Mouse (Mus musculus): ENCODE measurements around the gene Bcl9l. TPM values are rescaled to one million over a fixed set of nuclear protein-coding genes. Genes with fewer than 3 reads are reported as not detected.
A peak's percentile ranks its signal among the peaks of the same experiment; 100 is the strongest.

The Bcl9l gene
- polyA plus RNA-seq, 1 experiment from 2014 or later, result 12.6 TPM

- Histone ChIP-seq H3K4me1 (ENCODE audit: control insufficient read depth, insufficient read depth, low read length) (peaks cover 12% of the 10 kb centered on the region), H3K36me3 (ENCODE audit: control insufficient read depth, insufficient read depth, low read length) (no peaks in the 10 kb centered on the region), H3K9me3 (ENCODE audit: control insufficient read depth, low read length) (no peaks in the 10 kb centered on the region), H3K4me3 (replicated peaks; ENCODE audit: low read depth, low read length) (no peak overlapping the region), H3K9ac (replicated peaks; ENCODE audit: low read length) (no peak overlapping the region), H3K27me3 (ENCODE audit: control insufficient read depth, insufficient read depth, low read length) (no peaks in the 10 kb centered on the region), H3K4me2 (ENCODE audit: low read length) (no peak overlapping the region), H3K27ac (replicated peaks; ENCODE audit: low read depth, low read length) (no peak overlapping the region)
- DNase-seq, result no peak
- 87% methylated on average over 5 of the region's 5 CpGs for WGBS
- no peak for ATAC-seq (ENCODE audit: low FRiP score, low TSS enrichment)
Observed at GRCm38 (mm10) chr9:44461950-44462349, 20.7 kb upstream of the Bcl9l start.

- 64% methylated on average over 7 of the region's 7 CpGs for WGBS
- Histone ChIP-seq H3K27ac (replicated peaks; ENCODE audit: low read depth, low read length) (peak overlapping the region; percentile 60), H3K4me2 (ENCODE audit: low read length) (no peak overlapping the region)
Observed at GRCm38 (mm10) chr9:44468224-44468623, 14.4 kb upstream of the Bcl9l start.

DNA sequence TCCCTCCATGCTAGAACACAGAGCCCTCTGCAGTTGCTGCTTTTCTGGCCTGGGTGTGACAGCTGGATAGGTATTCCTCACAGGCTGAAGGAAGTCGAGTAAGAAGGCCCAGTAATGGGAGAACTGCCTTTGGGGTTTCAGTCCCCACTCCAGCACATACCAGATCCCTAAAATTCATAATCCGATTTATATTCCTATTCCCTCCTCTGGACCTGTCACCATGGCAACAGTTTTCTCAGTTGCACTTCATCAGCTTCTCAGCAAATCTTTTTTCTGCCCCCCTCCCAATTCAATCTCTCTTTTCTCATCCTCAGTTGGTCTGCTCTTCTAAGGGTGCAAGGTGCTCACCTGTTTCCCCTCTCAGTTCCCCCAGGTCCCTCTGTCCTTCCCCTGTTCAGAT lies 13.8 kb upstream of the Bcl9l start:
- DNase-seq (peak; percentile 70), ATAC-seq (ENCODE audit: low FRiP score, low TSS enrichment) (no peak)
- Histone ChIP-seq H3K9ac (replicated peaks; ENCODE audit: low read length) (no peak overlapping the region), H3K4me1 (ENCODE audit: control insufficient read depth, insufficient read depth, low read length) (peaks cover 19% of the 10 kb centered on the region), H3K27me3 (ENCODE audit: control insufficient read depth, insufficient read depth, low read length) (no peaks in the 10 kb centered on the region), H3K27ac (replicated peaks; ENCODE audit: low read depth, low read length) (peak overlapping the region; percentile 60), H3K9me3 (ENCODE audit: control insufficient read depth, low read length) (no peaks in the 10 kb centered on the region), H3K36me3 (ENCODE audit: control insufficient read depth, insufficient read depth, low read length) (no peaks in the 10 kb centered on the region), H3K4me3 (replicated peaks; ENCODE audit: low read depth, low read length) (no peak overlapping the region), H3K4me2 (ENCODE audit: low read length) (0 out of 2 replicates have a peak overlapping the region, but pooled peaks have one; percentile 8)
- WGBS, result 33% methylated on average over 2 of the region's 2 CpGs

More at GRCm38 (mm10) chr9:44468224-44468623, 14.4 kb upstream of the Bcl9l start:
- H3K36me3 ChIP-seq (ENCODE audit: control insufficient read depth, insufficient read depth, low read length), result no peaks in the 10 kb centered on the region
- DNase-seq, result no peak
- peaks cover 19% of the 10 kb centered on the region for H3K4me1 ChIP-seq (ENCODE audit: control insufficient read depth, insufficient read depth, low read length)
- no peak overlapping the region for H3K4me3 ChIP-seq (replicated peaks; ENCODE audit: low read depth, low read length)
- H3K9ac ChIP-seq (replicated peaks; ENCODE audit: low read length), result no peak overlapping the region
- no peaks in the 10 kb centered on the region for H3K9me3 ChIP-seq (ENCODE audit: control insufficient read depth, low read length)
- ATAC-seq (ENCODE audit: low FRiP score, low TSS enrichment), result no peak
- H3K27me3 ChIP-seq (ENCODE audit: control insufficient read depth, insufficient read depth, low read length), result no peaks in the 10 kb centered on the region

DNA sequence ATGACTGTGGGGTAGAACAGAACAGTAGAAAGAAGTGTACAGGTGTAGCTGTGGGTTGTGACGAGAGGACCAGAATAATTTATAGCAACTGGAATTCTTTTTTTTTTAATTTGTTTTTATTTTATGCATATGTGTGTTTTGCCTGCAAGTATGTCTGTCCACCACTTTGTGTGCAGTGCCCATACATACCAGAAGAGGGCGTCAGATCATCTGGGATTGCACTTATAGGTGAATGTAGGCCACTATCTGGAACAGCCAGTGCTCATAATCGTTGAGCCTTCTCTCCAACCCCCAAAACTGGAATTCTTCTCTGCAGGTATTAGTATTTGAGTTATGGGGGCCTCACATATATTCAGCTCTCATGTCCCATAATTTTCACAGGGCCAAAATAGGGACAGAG lies 9.4 kb upstream of the Bcl9l start:
- H3K27me3 ChIP-seq (ENCODE audit: control insufficient read depth, insufficient read depth, low read length), result no peaks in the 10 kb centered on the region
- ATAC-seq (ENCODE audit: low FRiP score, low TSS enrichment) (no peak), DNase-seq (no peak)
- no peak overlapping the region for H3K27ac ChIP-seq (replicated peaks; ENCODE audit: low read depth, low read length)
- H3K4me3 ChIP-seq (replicated peaks; ENCODE audit: low read depth, low read length), result no peak overlapping the region
- H3K9me3 ChIP-seq (ENCODE audit: control insufficient read depth, low read length), result no peaks in the 10 kb centered on the region
- 66% methylated on average over 3 of the region's 3 CpGs for WGBS
- H3K4me2 ChIP-seq (ENCODE audit: low read length), result no peak overlapping the region
- H3K9ac ChIP-seq (replicated peaks; ENCODE audit: low read length), result no peak overlapping the region
- H3K4me1 ChIP-seq (ENCODE audit: control insufficient read depth, insufficient read depth, low read length), result peaks cover 18% of the 10 kb centered on the region
- H3K36me3 ChIP-seq (ENCODE audit: control insufficient read depth, insufficient read depth, low read length), result no peaks in the 10 kb centered on the region

DNA sequence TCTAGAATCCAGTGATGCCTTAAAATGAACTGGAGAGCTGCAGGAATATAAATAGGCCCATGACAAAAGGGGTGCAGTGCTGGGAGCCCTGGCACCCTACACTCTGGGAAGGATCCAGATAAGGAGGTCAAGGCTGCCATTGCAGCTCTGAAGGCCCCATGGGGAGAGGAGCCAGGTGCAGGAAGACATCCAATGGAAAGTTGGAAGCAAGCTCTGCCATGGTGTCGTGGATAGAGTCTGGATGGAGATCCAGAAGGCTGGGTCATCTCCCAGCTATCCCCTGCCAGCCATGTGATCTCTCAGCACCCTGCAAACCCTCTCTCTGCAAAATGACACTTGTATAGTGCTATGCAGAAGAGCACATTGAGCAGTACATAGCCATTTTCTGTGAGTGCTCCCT lies 8.3 kb upstream of the Bcl9l start:
- no peaks in the 10 kb centered on the region for H3K9me3 ChIP-seq (ENCODE audit: control insufficient read depth, low read length)
- peaks cover 8% of the 10 kb centered on the region; the same call in 1 of the 2 replicates for H3K4me1 ChIP-seq (ENCODE audit: control insufficient read depth, insufficient read depth, low read length)
- DNase-seq (no peak), ATAC-seq (ENCODE audit: low FRiP score, low TSS enrichment) (no peak)
- H3K4me3 ChIP-seq (replicated peaks; ENCODE audit: low read depth, low read length), result no peak overlapping the region
- H3K27me3 ChIP-seq (ENCODE audit: control insufficient read depth, insufficient read depth, low read length), result no peaks in the 10 kb centered on the region
- H3K36me3 ChIP-seq (ENCODE audit: control insufficient read depth, insufficient read depth, low read length), result no peaks in the 10 kb centered on the region
- H3K9ac ChIP-seq (replicated peaks; ENCODE audit: low read length), result no peak overlapping the region
- no peak overlapping the region for H3K27ac ChIP-seq (replicated peaks; ENCODE audit: low read depth, low read length)
- no peak overlapping the region for H3K4me2 ChIP-seq (ENCODE audit: low read length)
- WGBS, result 33% methylated on average over 1 of the region's 1 CpGs

DNA sequence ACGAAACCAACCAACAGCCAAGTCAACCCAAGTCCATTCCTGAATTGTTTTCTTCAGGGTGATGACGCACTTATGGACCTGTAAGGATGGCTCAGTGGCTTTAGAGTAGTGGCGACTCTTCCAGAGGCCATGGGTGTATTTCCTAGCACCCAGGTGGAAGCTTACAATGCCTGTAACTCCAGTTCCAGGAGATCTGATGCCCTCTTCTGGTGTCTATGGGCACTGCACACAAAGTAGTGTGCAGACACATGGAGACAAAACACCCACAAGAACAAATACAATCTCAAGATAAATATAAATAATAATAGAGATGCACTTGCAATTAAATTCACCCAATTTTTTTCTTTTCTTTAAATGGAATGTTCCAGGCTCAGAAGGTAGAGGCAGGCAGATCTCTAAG lies 6.7 kb upstream of the Bcl9l start:
- H3K4me3 ChIP-seq (replicated peaks; ENCODE audit: low read depth, low read length), result no peak overlapping the region
- H3K9ac ChIP-seq (replicated peaks; ENCODE audit: low read length), result no peak overlapping the region
- H3K36me3 ChIP-seq (ENCODE audit: control insufficient read depth, insufficient read depth, low read length), result no peaks in the 10 kb centered on the region
- H3K27ac ChIP-seq (replicated peaks; ENCODE audit: low read depth, low read length), result no peak overlapping the region
- no peaks in the 10 kb centered on the region for H3K27me3 ChIP-seq (ENCODE audit: control insufficient read depth, insufficient read depth, low read length)
- 95% methylated on average over 3 of the region's 3 CpGs for WGBS
- peaks cover 11% of the 10 kb centered on the region; the same call in 1 of the 2 replicates for H3K4me1 ChIP-seq (ENCODE audit: control insufficient read depth, insufficient read depth, low read length)
- ATAC-seq (ENCODE audit: low FRiP score, low TSS enrichment) (no peak), DNase-seq (no peak)
- H3K9me3 ChIP-seq (ENCODE audit: control insufficient read depth, low read length), result no peaks in the 10 kb centered on the region
- H3K4me2 ChIP-seq (ENCODE audit: low read length), result no peak overlapping the region

DNA sequence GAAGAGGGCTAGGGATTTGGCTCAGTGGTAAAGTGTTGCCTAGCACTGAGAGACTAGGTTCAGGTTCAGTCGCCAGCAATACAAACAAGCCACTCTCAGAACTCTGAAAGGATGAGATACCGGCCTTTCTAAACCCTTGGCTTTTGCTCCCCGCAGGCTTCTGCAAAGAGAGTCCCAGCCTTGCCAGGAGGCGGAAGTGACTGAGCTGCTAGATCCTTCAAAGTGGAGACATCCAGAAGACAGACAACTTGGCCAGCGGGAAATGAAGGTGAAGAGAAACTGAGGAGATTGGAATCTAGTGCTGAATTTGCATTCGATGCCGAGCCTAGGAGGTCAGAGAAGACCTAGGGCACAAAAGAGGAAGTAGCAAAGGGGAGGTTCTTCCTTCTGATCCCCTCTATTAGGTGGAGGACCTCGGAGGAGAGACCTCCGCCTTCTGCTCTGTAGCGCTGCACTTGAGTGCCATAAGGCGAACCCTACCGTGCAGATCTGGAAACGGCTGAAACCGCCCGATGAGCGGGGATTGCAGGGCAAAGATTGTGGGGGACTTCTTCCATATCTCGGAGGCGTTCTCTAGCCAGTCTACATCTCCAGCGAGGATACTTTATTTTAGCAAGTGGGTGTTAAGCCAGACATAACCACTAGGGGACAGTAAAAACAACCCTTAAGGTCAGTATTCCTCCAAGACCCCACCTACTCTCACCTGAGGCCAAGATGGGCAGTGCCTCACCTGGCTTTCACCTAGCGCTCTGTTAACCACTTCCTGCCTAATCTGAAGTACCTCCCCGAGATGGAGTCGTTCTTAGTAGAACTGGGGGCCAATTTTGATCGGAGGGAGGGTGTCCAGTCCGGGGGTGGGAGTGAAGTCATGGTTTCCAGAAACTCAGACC lies 5.0 kb upstream of the Bcl9l start:
- no peaks in the 10 kb centered on the region for H3K27me3 ChIP-seq (ENCODE audit: control insufficient read depth, insufficient read depth, low read length)
- H3K4me3 ChIP-seq (replicated peaks; ENCODE audit: low read depth, low read length), result peak overlapping the region; percentile 81
- H3K36me3 ChIP-seq (ENCODE audit: control insufficient read depth, insufficient read depth, low read length), result no peaks in the 10 kb centered on the region
- no peaks in the 10 kb centered on the region for H3K9me3 ChIP-seq (ENCODE audit: control insufficient read depth, low read length)
- peaks cover 11% of the 10 kb centered on the region; the same call in 1 of the 2 replicates for H3K4me1 ChIP-seq (ENCODE audit: control insufficient read depth, insufficient read depth, low read length)
- peak overlapping the region; percentile 72 for H3K4me2 ChIP-seq (ENCODE audit: low read length)
- peak overlapping the region; percentile 77 for H3K9ac ChIP-seq (replicated peaks; ENCODE audit: low read length)
- H3K27ac ChIP-seq (replicated peaks; ENCODE audit: low read depth, low read length), result peak overlapping the region; percentile 97
- ATAC-seq (ENCODE audit: low FRiP score, low TSS enrichment) (no peak), DNase-seq (peak; percentile 88)
- 5% methylated on average over 24 of the region's 24 CpGs for WGBS

- H3K9ac ChIP-seq (replicated peaks; ENCODE audit: low read length), result peak overlapping the region; percentile 77
- peak overlapping the region; percentile 81 for H3K4me3 ChIP-seq (replicated peaks; ENCODE audit: low read depth, low read length)
- H3K4me2 ChIP-seq (ENCODE audit: low read length), result peak overlapping the region; percentile 72
- WGBS, result under 1% methylated on average over 24 of the region's 27 CpGs
- H3K27ac ChIP-seq (replicated peaks; ENCODE audit: low read depth, low read length), result peak overlapping the region; percentile 97
- DNase-seq, result peak; percentile 94
- H3K9me3 ChIP-seq (ENCODE audit: control insufficient read depth, low read length), result no peaks in the 10 kb centered on the region
- peaks cover 11% of the 10 kb centered on the region; the same call in 1 of the 2 replicates for H3K4me1 ChIP-seq (ENCODE audit: control insufficient read depth, insufficient read depth, low read length)
- no peaks in the 10 kb centered on the region for H3K27me3 ChIP-seq (ENCODE audit: control insufficient read depth, insufficient read depth, low read length)
- no peaks in the 10 kb centered on the region for H3K36me3 ChIP-seq (ENCODE audit: control insufficient read depth, insufficient read depth, low read length)
- peak; percentile 79 for ATAC-seq (ENCODE audit: low FRiP score, low TSS enrichment)
Observed at GRCm38 (mm10) chr9:44478229-44478921, 4.2 kb upstream of the Bcl9l start.
